Mouse (Mus musculus) CH12.LX (cell line): ENCODE results near the gene Mrpl22. TPM values are rescaled to one million over a fixed set of nuclear protein-coding genes. Genes with fewer than 3 reads are reported as not detected.
"Not testable (repeated sequence)": the region's sequence is repeated elsewhere in the genome, so short reads cannot be mapped to it uniquely, and the experiment has no call there.

Source experiments
- DNase-seq: peaks from one replicate; pipeline ENCODE4 v3.0.0-alpha.2; 2013; ENCODE audit errors: extremely low read depth
- H3K27ac ChIP-seq: 2 replicates; pipeline ENCODE4 v1.5.1; 2012; ENCODE audit warnings: low read depth, mild to moderate bottlenecking, control low read depth, moderate library complexity; ENCODE audit not compliant: insufficient read depth
- H3K27me3 ChIP-seq: replicated peaks from 2 replicates; pipeline ENCODE3; 2012; ENCODE audit warnings: inconsistent platforms
- H3K36me3 ChIP-seq, 2 experiments: replicated peaks in 1 of 2; 2 replicates each; pipeline versions ENCODE3 to v1.6.1; 2012; ENCODE audit warnings: inconsistent platforms in 1 of 2, low read length in 1 of 2, mild to moderate bottlenecking in 1 of 2, mixed read lengths in 1 of 2, moderate library complexity in 1 of 2; ENCODE audit not compliant: control insufficient read depth in 1 of 2, insufficient read depth in 1 of 2
- H3K4me1 ChIP-seq, 2 experiments: 2 replicates each; pipeline ENCODE4 v1.6.1; 2012; ENCODE audit warnings: inconsistent platforms in 1 of 2, moderate library complexity in 1 of 2; ENCODE audit not compliant: insufficient read depth in 2 of 2, control insufficient read depth in 1 of 2
- H3K4me2 ChIP-seq: 2 replicates; pipeline ENCODE4 v1.6.1; 2012; ENCODE audit warnings: low read depth, mild to moderate bottlenecking, control low read depth; ENCODE audit not compliant: poor library complexity, insufficient read depth, severe bottlenecking
- H3K4me3 ChIP-seq, 3 experiments: fragments of 150-350 bp in 1 of 3; sonication (generic) in 1 of 3; replicated peaks in 1 of 3; 2 replicates each; pipeline versions ENCODE3 to v1.5.1; 2011 to 2012; ENCODE audit warnings: low read depth in 2 of 3, low read length in 2 of 3, mild to moderate bottlenecking in 2 of 3, moderate library complexity in 2 of 3, control low read depth in 1 of 3, improper control_type of control experiment in 1 of 3, inconsistent platforms in 1 of 3, mixed read lengths in 1 of 3; ENCODE audit not compliant: poor library complexity in 1 of 3
- H3K79me2 ChIP-seq: replicated peaks from 2 replicates; pipeline ENCODE4 v1.6.1; 2012; ENCODE audit warnings: mild to moderate bottlenecking, moderate library complexity; ENCODE audit not compliant: control insufficient read depth, poor library complexity, insufficient read depth, severe bottlenecking; ENCODE audit errors: extremely low read depth
- H3K9ac ChIP-seq: 2 replicates; pipeline ENCODE4 v1.6.1; 2012; ENCODE audit warnings: low read depth, mild to moderate bottlenecking, control low read depth, moderate library complexity; ENCODE audit not compliant: insufficient read depth
- H3K9me3 ChIP-seq: replicated peaks from 2 replicates; pipeline ENCODE3; 2012; ENCODE audit warnings: low read length, inconsistent platforms, mixed read lengths
- ELF1 ChIP-seq: IDR thresholded peaks from 2 replicates; pipeline ENCODE4 v1.6.1; 2014; ENCODE audit warnings: low read depth, mild to moderate bottlenecking, inconsistent platforms, low read length, improper control_type of control experiment
- TBP ChIP-seq: conservative IDR thresholded peaks from 2 replicates; pipeline ENCODE4 v1.6.1; 2011; ENCODE audit warnings: low read depth, low read length, improper control_type of control experiment
- dilution Hi-C: fragments of 300-500 bp; cut with MboI; formaldehyde crosslinking; loops from 2 replicates; pipeline ENCODE4 v1.14.3; 2020; ENCODE audit warnings: low sequenced_read_pairs; ENCODE audit not compliant: extremely low pct_unique_long_range_greater_than_20kb, extremely low pct_ligation_motif_present
- in situ Hi-C: fragments of 300-500 bp; cut with MboI; formaldehyde crosslinking; loops from 3 replicates; pipeline ENCODE4 v1.14.3; 2019; ENCODE audit warnings: low sequenced_read_pairs, low pct_ligation_motif_present, low pct_unique_long_range_greater_than_20kb, mixed read lengths
- polyA plus RNA-seq: library from polyadenylated mRNA; unstranded; fragments of >175 nt; gene quantifications from 2 replicates; pipeline ENCODE4 v1.2.1, GENCODE M21; 2012; ENCODE audit warnings: low read depth; ENCODE audit not compliant: insufficient read length
- total RNA-seq, 2 experiments: library from RNA; depleted of rRNA; stranded (reverse); fragments of 300-350 nt in 1 of 2; fragments of >200 nt in 1 of 2; gene quantifications; 2 replicates each; pipeline ENCODE4 v1.2.3; 2012 to 2014

Gene Mrpl22
- total and polyA plus RNA-seq, 3 experiments = 89.1 to 133 (median 115) TPM

DNA sequence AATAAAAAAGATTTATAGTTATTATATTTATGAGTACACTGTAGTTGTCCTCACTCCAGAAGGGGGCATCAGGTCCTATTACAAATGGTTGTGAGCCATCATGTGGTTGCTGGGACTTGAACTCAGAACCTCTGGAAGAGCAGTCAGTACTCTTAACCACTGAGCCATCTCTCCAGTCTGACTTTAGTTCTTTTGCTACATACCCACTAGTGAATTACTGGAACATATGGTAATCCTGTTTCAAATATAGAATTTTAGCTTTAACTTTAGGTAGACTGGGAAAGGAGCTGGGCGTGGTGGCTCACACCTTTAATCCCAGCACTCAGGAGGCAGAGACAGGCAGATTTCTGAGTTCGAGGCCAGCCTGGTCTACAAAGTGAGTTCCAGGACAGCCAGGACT is 56.6 kb downstream of the Mrpl22 start:
- H3K9me3 ChIP-seq, in situ Hi-C loops, H3K79me2 ChIP-seq, H3K36me3 ChIP-seq, H3K4me2 ChIP-seq, DNase-seq, H3K27ac ChIP-seq, H3K9ac ChIP-seq, H3K4me3 ChIP-seq, dilution Hi-C loops: not testable (repeated sequence)
- peaks cover 31% of the 10 kb centered on the region for H3K27me3 ChIP-seq
- peaks cover 12 to 26% of the 10 kb centered on the region in 2 experiments for H3K4me1 ChIP-seq
- peak; percentile 31; the same call in 1 of the 2 replicates for TF ChIP-seq ELF1
- TF ChIP-seq TBP = peak; percentile 85

Other genes starting within 250 kb of the Mrpl22 start
- 94.1 and 106 TPM in 2 replicates for gene Larp1, start 162.6 kb upstream of the Mrpl22 start, total RNA-seq (2012; rRNA removed)
- 33.4 and 38.2 TPM in 2 replicates for gene Larp1, start 162.6 kb upstream of the Mrpl22 start, total RNA-seq (2014; rRNA removed)
- 222 and 284 TPM in 2 replicates for gene Larp1, start 162.6 kb upstream of the Mrpl22 start, polyA plus RNA-seq
- 0.13 TPM in 1 of 2 replicates, not detected in the other for gene Gm12248, start 78.5 kb upstream of the Mrpl22 start, total RNA-seq (2012; rRNA removed)
- gene Gm12248, start 78.5 kb upstream of the Mrpl22 start, total RNA-seq (2014; rRNA removed) = not detected in 2 replicates
- not detected in 2 replicates for gene Gm12248, start 78.5 kb upstream of the Mrpl22 start, polyA plus RNA-seq
- 90.2 and 93.8 TPM in 2 replicates for gene Cnot8, start 67.5 kb upstream of the Mrpl22 start, total RNA-seq (2012; rRNA removed)
- 127 and 134 TPM in 2 replicates for gene Cnot8, start 67.5 kb upstream of the Mrpl22 start, total RNA-seq (2014; rRNA removed)
- gene Cnot8, start 67.5 kb upstream of the Mrpl22 start, polyA plus RNA-seq = 91.9 and 102 TPM in 2 replicates
- gene Gemin5, start 3.1 kb upstream of the Mrpl22 start, total RNA-seq (2012; rRNA removed) = 88.6 and 101 TPM in 2 replicates
- 63.7 and 66.7 TPM in 2 replicates for gene Gemin5, start 3.1 kb upstream of the Mrpl22 start, total RNA-seq (2014; rRNA removed)
- 81.7 and 89.6 TPM in 2 replicates for gene Gemin5, start 3.1 kb upstream of the Mrpl22 start, polyA plus RNA-seq
- 115 and 143 TPM in 2 replicates for gene Igtp, start 27.9 kb downstream of the Mrpl22 start, total RNA-seq (2012; rRNA removed)
- gene Igtp, start 27.9 kb downstream of the Mrpl22 start, total RNA-seq (2014; rRNA removed) = 107 and 108 TPM in 2 replicates
- gene Igtp, start 27.9 kb downstream of the Mrpl22 start, polyA plus RNA-seq = 66.1 and 70.3 TPM in 2 replicates
- 4.3 and 4.7 TPM in 2 replicates for gene Irgm2, start 28.0 kb downstream of the Mrpl22 start, total RNA-seq (2012; rRNA removed)
- gene Irgm2, start 28.0 kb downstream of the Mrpl22 start, total RNA-seq (2014; rRNA removed) = 3.8 and 4.3 TPM in 2 replicates
- gene Irgm2, start 28.0 kb downstream of the Mrpl22 start, polyA plus RNA-seq = 4.7 and 5.2 TPM in 2 replicates
- not detected in 2 replicates for gene 4930438A08Rik, start 103.1 kb downstream of the Mrpl22 start, total RNA-seq (2012; rRNA removed)
- gene 4930438A08Rik, start 103.1 kb downstream of the Mrpl22 start, total RNA-seq (2014; rRNA removed) = not detected in 2 replicates
- gene 4930438A08Rik, start 103.1 kb downstream of the Mrpl22 start, polyA plus RNA-seq = not detected in 2 replicates
- 14.7 and 18.7 TPM in 2 replicates for gene Zfp692, start 135.4 kb downstream of the Mrpl22 start, total RNA-seq (2012; rRNA removed)
- gene Zfp692, start 135.4 kb downstream of the Mrpl22 start, total RNA-seq (2014; rRNA removed) = 13.1 and 14.2 TPM in 2 replicates
- 17.6 and 17.7 TPM in 2 replicates for gene Zfp692, start 135.4 kb downstream of the Mrpl22 start, polyA plus RNA-seq
- gene Zfp672, start 158.7 kb downstream of the Mrpl22 start, total RNA-seq (2012; rRNA removed) = 34.9 and 43.7 TPM in 2 replicates
- gene Zfp672, start 158.7 kb downstream of the Mrpl22 start, total RNA-seq (2014; rRNA removed) = 38.8 and 40.5 TPM in 2 replicates
- 27.4 and 31.2 TPM in 2 replicates for gene Zfp672, start 158.7 kb downstream of the Mrpl22 start, polyA plus RNA-seq
- gene Sh3bp5l, start 159.1 kb downstream of the Mrpl22 start, total RNA-seq (2012; rRNA removed) = 26.1 and 27.7 TPM in 2 replicates
- gene Sh3bp5l, start 159.1 kb downstream of the Mrpl22 start, total RNA-seq (2014; rRNA removed) = 18.1 and 18.6 TPM in 2 replicates
- 22.2 and 22.8 TPM in 2 replicates for gene Sh3bp5l, start 159.1 kb downstream of the Mrpl22 start, polyA plus RNA-seq
- not detected in 2 replicates for gene Lypd8, start 207.4 kb downstream of the Mrpl22 start, total RNA-seq (2012; rRNA removed)
- not detected in 2 replicates for gene Lypd8, start 207.4 kb downstream of the Mrpl22 start, total RNA-seq (2014; rRNA removed)
- gene Lypd8, start 207.4 kb downstream of the Mrpl22 start, polyA plus RNA-seq = not detected in 2 replicates
- not detected in 2 replicates for gene 1810065E05Rik, start 249.4 kb downstream of the Mrpl22 start, total RNA-seq (2012; rRNA removed)
- not detected in 2 replicates for gene 1810065E05Rik, start 249.4 kb downstream of the Mrpl22 start, total RNA-seq (2014; rRNA removed)
- not detected in 2 replicates for gene 1810065E05Rik, start 249.4 kb downstream of the Mrpl22 start, polyA plus RNA-seq